Mouse (Mus musculus) embryonic facial prominence, embryonic 12.5 days (tissue): ENCODE measurements around the gene Hoxc4. TPM values are rescaled to one million over a fixed set of nuclear protein-coding genes. Genes with fewer than 3 reads are reported as not detected.

ENCODE experiments used
- ATAC-seq: fragments of 200-750 bp; cut with Nextera tagmentation; 2 replicates; pipeline ENCODE4 v1.8.0; 2017; ENCODE audit not compliant: insufficient number of reproducible peaks, insufficient read depth, low FRiP score, low TSS enrichment
- H3K27ac ChIP-seq: fragments of 300-500 bp; sonication (generic); 2 replicates; pipeline ENCODE4 v1.5.1; 2016; ENCODE audit warnings: mild to moderate bottlenecking
- H3K27me3 ChIP-seq: fragments of 300-500 bp; sonication (generic); 2 replicates; pipeline ENCODE4 v1.6.1; 2016; ENCODE audit warnings: mild to moderate bottlenecking, moderate library complexity
- H3K36me3 ChIP-seq: fragments of 300-500 bp; sonication (generic); 2 replicates; pipeline ENCODE4 v1.6.1; 2016; ENCODE audit warnings: mild to moderate bottlenecking
- H3K4me1 ChIP-seq: fragments of 300-500 bp; sonication (generic); 2 replicates; pipeline ENCODE4 v1.6.1; 2016
- H3K4me2 ChIP-seq: fragments of 300-500 bp; sonication (generic); replicated peaks from 2 replicates; pipeline ENCODE4 v1.6.1; 2016; ENCODE audit warnings: mild to moderate bottlenecking, moderate library complexity
- H3K4me3 ChIP-seq: fragments of 300-500 bp; sonication (generic); 2 replicates; pipeline ENCODE4 v1.5.1; 2016; ENCODE audit warnings: mild to moderate bottlenecking
- H3K9ac ChIP-seq: fragments of 300-500 bp; sonication (generic); 2 replicates; pipeline ENCODE4 v1.6.1; 2016; ENCODE audit warnings: mild to moderate bottlenecking, moderate library complexity
- H3K9me3 ChIP-seq: fragments of 300-500 bp; sonication (generic); 2 replicates; pipeline ENCODE4 v1.6.1; 2016; ENCODE audit warnings: mild to moderate bottlenecking, moderate library complexity
- WGBS: fragments of 180-500 bp; shearing (Covaris S2); methylation state at CpG from one replicate; pipeline ENCODE4 v1.1.7; 2016; 5-methylcytosine and 5-hydroxymethylcytosine counted together
- polyA plus RNA-seq: library from polyadenylated mRNA; unstranded; fragments of >200 nt; fragmentation: Nextera tagmentation; extraction: Ambion mirVana; gene quantifications from 2 replicates; pipeline ENCODE4 v1.2.1, GENCODE M21; 2016

Hoxc4 gene
- polyA plus RNA-seq, 1 experiment from 2014 or later, result 1.2 TPM

- Histone ChIP-seq H3K4me2 (no peak overlapping the region), H3K4me3 (no peak overlapping the region), H3K4me1 (0 out of 2 replicates have a peak, but pooled peaks cover 4% of the 10 kb centered on the region), H3K9me3 (no peaks in the 10 kb centered on the region), H3K27ac (no peak overlapping the region), H3K9ac (no peak overlapping the region), H3K36me3 (no peaks in the 10 kb centered on the region), H3K27me3 (peaks cover 96% of the 10 kb centered on the region)
- ATAC-seq, result no peak
- 1% methylated on average over 11 of the region's 11 CpGs for WGBS
Observed at GRCm38 (mm10) chr15:102992206-102992605, 26.5 kb upstream of the Hoxc4 start.

GRCm38 (mm10) chr15:102992863-102993262 is 25.9 kb upstream of the Hoxc4 start:
- Histone ChIP-seq H3K27me3 (peaks cover 96% of the 10 kb centered on the region), H3K27ac (no peak overlapping the region), H3K4me1 (0 out of 2 replicates have a peak, but pooled peaks cover 4% of the 10 kb centered on the region), H3K9ac (no peak overlapping the region), H3K36me3 (no peaks in the 10 kb centered on the region), H3K4me3 (no peak overlapping the region), H3K4me2 (no peak overlapping the region), H3K9me3 (no peaks in the 10 kb centered on the region)
- ATAC-seq, result no peak
- WGBS, result 7% methylated on average over 3 of the region's 3 CpGs

GRCm38 (mm10) chr15:102996548-102996947 is 22.2 kb upstream of the Hoxc4 start:
- H3K36me3 ChIP-seq, result no peaks in the 10 kb centered on the region
- WGBS, result 2% methylated on average over 9 of the region's 9 CpGs
- peaks cover 96% of the 10 kb centered on the region for H3K27me3 ChIP-seq
- H3K4me1 ChIP-seq, result peaks cover 11% of the 10 kb centered on the region
- no peak overlapping the region for H3K4me2 ChIP-seq
- H3K9me3 ChIP-seq, result no peaks in the 10 kb centered on the region
- H3K4me3 ChIP-seq, result no peak overlapping the region
- H3K9ac ChIP-seq, result no peak overlapping the region
- no peak overlapping the region for H3K27ac ChIP-seq
- no peak for ATAC-seq

- H3K36me3 ChIP-seq, result no peaks in the 10 kb centered on the region
- peaks cover 11% of the 10 kb centered on the region for H3K4me1 ChIP-seq
- no peak for ATAC-seq
- no peak overlapping the region for H3K27ac ChIP-seq
- peaks cover 96% of the 10 kb centered on the region for H3K27me3 ChIP-seq
- no peak overlapping the region for H3K9ac ChIP-seq
- no peak overlapping the region for H3K4me2 ChIP-seq
- no peaks in the 10 kb centered on the region for H3K9me3 ChIP-seq
- no peak overlapping the region for H3K4me3 ChIP-seq
- 0% methylated on average over 3 of the region's 3 CpGs for WGBS
Observed at GRCm38 (mm10) chr15:102997431-102997830, 21.3 kb upstream of the Hoxc4 start.

- H3K4me3 ChIP-seq, result peak within 1 kb of the TSS; percentile 35
- peaks cover 11% of the 10 kb centered on the region for H3K4me1 ChIP-seq
- no peak for ATAC-seq
- no peak within 1 kb of the TSS for H3K27ac ChIP-seq
- H3K9me3 ChIP-seq, result no peaks in the 10 kb centered on the region
- H3K9ac ChIP-seq, result no peak within 1 kb of the TSS
- H3K4me2 ChIP-seq, result peak within 1 kb of the TSS; percentile 61
- peaks cover 96% of the 10 kb centered on the region for H3K27me3 ChIP-seq
- no peaks in the 10 kb centered on the region for H3K36me3 ChIP-seq
- 1% methylated on average over 19 of the region's 19 CpGs for WGBS
Observed at GRCm38 (mm10) chr15:102997939-102998355, 20.8 kb upstream of the Hoxc4 start, which contains the start of gene Hoxc6. TSS of gene Hoxc6 (plus strand) at chr15:102998257.

GRCm38 (mm10) chr15:102998608-102999182 is 20.0 kb upstream of the Hoxc4 start:
- WGBS, result 1% methylated on average over 19 of the region's 19 CpGs
- Histone ChIP-seq H3K9me3 (no peaks in the 10 kb centered on the region), H3K27ac (no peak overlapping the region), H3K4me2 (peak overlapping the region; percentile 61), H3K36me3 (no peaks in the 10 kb centered on the region), H3K9ac (no peak overlapping the region), H3K4me3 (peak overlapping the region; percentile 35), H3K4me1 (peaks cover 11% of the 10 kb centered on the region), H3K27me3 (peaks cover 98% of the 10 kb centered on the region)
- no peak for ATAC-seq

GRCm38 (mm10) chr15:102999183-102999831 is 19.4 kb upstream of the Hoxc4 start:
- Histone ChIP-seq H3K36me3 (no peaks in the 10 kb centered on the region), H3K9ac (no peak overlapping the region), H3K27ac (no peak overlapping the region), H3K4me2 (peak overlapping the region; percentile 61), H3K9me3 (no peaks in the 10 kb centered on the region), H3K4me1 (peaks cover 11% of the 10 kb centered on the region), H3K27me3 (peaks cover 98% of the 10 kb centered on the region), H3K4me3 (peak overlapping the region; percentile 35)
- no peak for ATAC-seq
- under 1% methylated on average over 33 of the region's 33 CpGs for WGBS

- peaks cover 98% of the 10 kb centered on the region for H3K27me3 ChIP-seq
- H3K36me3 ChIP-seq, result no peaks in the 10 kb centered on the region
- H3K27ac ChIP-seq, result no peak overlapping the region
- H3K4me1 ChIP-seq, result peaks cover 11% of the 10 kb centered on the region
- H3K4me2 ChIP-seq, result no peak overlapping the region
- H3K9me3 ChIP-seq, result no peaks in the 10 kb centered on the region
- 2% methylated on average over 11 of the region's 11 CpGs for WGBS
- no peak overlapping the region for H3K4me3 ChIP-seq
- no peak overlapping the region for H3K9ac ChIP-seq
- no peak for ATAC-seq
Observed at GRCm38 (mm10) chr15:102999955-103000354, 18.8 kb upstream of the Hoxc4 start.

GRCm38 (mm10) chr15:103000501-103000901 is 18.2 kb upstream of the Hoxc4 start:
- H3K9me3 ChIP-seq, result no peaks in the 10 kb centered on the region
- H3K4me3 ChIP-seq, result no peak overlapping the region
- H3K36me3 ChIP-seq, result no peaks in the 10 kb centered on the region
- under 1% methylated on average over 24 of the region's 24 CpGs for WGBS
- no peak for ATAC-seq
- no peak overlapping the region for H3K27ac ChIP-seq
- H3K4me2 ChIP-seq, result no peak overlapping the region
- peaks cover 11% of the 10 kb centered on the region for H3K4me1 ChIP-seq
- no peak overlapping the region for H3K9ac ChIP-seq
- peaks cover 98% of the 10 kb centered on the region for H3K27me3 ChIP-seq

- Histone ChIP-seq H3K4me2 (no peak overlapping the region), H3K9ac (no peak overlapping the region), H3K27ac (no peak overlapping the region), H3K36me3 (no peaks in the 10 kb centered on the region), H3K4me3 (no peak overlapping the region), H3K27me3 (peaks cover 98% of the 10 kb centered on the region), H3K4me1 (peaks cover 11% of the 10 kb centered on the region), H3K9me3 (no peaks in the 10 kb centered on the region)
- no peak for ATAC-seq
- 15% methylated on average over 2 of the region's 2 CpGs for WGBS
Observed at GRCm38 (mm10) chr15:103001370-103001769, 17.4 kb upstream of the Hoxc4 start.

GRCm38 (mm10) chr15:103002156-103002555 is 16.6 kb upstream of the Hoxc4 start:
- H3K9ac ChIP-seq, result no peak overlapping the region
- H3K27me3 ChIP-seq, result peaks cover 100% of the 10 kb centered on the region
- H3K36me3 ChIP-seq, result no peaks in the 10 kb centered on the region
- peaks cover 11% of the 10 kb centered on the region for H3K4me1 ChIP-seq
- ATAC-seq, result no peak
- H3K4me2 ChIP-seq, result no peak overlapping the region
- no peaks in the 10 kb centered on the region for H3K9me3 ChIP-seq
- H3K4me3 ChIP-seq, result no peak overlapping the region
- H3K27ac ChIP-seq, result no peak overlapping the region
- 1% methylated on average over 4 of the region's 4 CpGs for WGBS

GRCm38 (mm10) chr15:103002821-103003448 is 15.8 kb upstream of the Hoxc4 start:
- peaks cover 11% of the 10 kb centered on the region for H3K4me1 ChIP-seq
- H3K9ac ChIP-seq, result no peak overlapping the region
- H3K27ac ChIP-seq, result no peak overlapping the region
- no peak overlapping the region for H3K4me2 ChIP-seq
- ATAC-seq, result no peak
- 3% methylated on average over 13 of the region's 13 CpGs for WGBS
- peaks cover 100% of the 10 kb centered on the region for H3K27me3 ChIP-seq
- H3K9me3 ChIP-seq, result no peaks in the 10 kb centered on the region
- no peak overlapping the region for H3K4me3 ChIP-seq
- no peaks in the 10 kb centered on the region for H3K36me3 ChIP-seq
